Comparison of ENCODE assay signal across 9 mouse cellular contexts in genomic region chr9:32717268-32717920, GRCm38 (mm10).
DNase-seq lines count a peak whose midpoint lies in the region; ATAC-seq and TF ChIP-seq lines count a peak whose summit lies in the region.
"Had no signal": no experiment of that assay in that cellular context is flagged by ENCODE, and none has a peak within 500 bp of the region (broad histone marks: within the 10 kb centered on the region; RNA-seq: fewer than 3 reads in every experiment).

No protein-coding gene starts in this region.

- H3K4me1 ChIP-seq in heart, embryonic 12.5 days (replicated peaks) = peaks cover 93% of the 10 kb centered on the region
- H3K4me1 ChIP-seq in liver, postnatal 0 days (ENCODE audit: insufficient read depth) = peaks cover 61% of the 10 kb centered on the region
- peaks cover 29% of the 10 kb centered on the region for H3K4me1 ChIP-seq in liver, embryonic 12.5 days
- peaks cover 59% of the 10 kb centered on the region for H3K4me1 ChIP-seq in embryonic fibroblast, embryonic 13.5 days (ENCODE audit: control insufficient read depth, insufficient read depth, low read length)
- peaks cover 46% of the 10 kb centered on the region for H3K4me1 ChIP-seq in stomach, embryonic 15.5 days

- no peak overlapping the region for H3K4me2 ChIP-seq in heart, embryonic 12.5 days
- H3K4me2 ChIP-seq in liver, postnatal 0 days (ENCODE audit: low read depth, low read length) = no peak overlapping the region
- no peak overlapping the region for H3K4me2 ChIP-seq in liver, embryonic 12.5 days
- H3K4me2 ChIP-seq in stomach, embryonic 15.5 days = no peak overlapping the region

- no peaks in the 10 kb centered on the region for H3K9me3 ChIP-seq in heart, embryonic 12.5 days (replicated peaks)
- no peaks in the 10 kb centered on the region for H3K9me3 ChIP-seq in liver, postnatal 0 days (ENCODE audit: low read length)
- no peaks in the 10 kb centered on the region for H3K9me3 ChIP-seq in liver, embryonic 12.5 days (replicated peaks)
- no peaks in the 10 kb centered on the region for H3K9me3 ChIP-seq in stomach, embryonic 15.5 days

- H3K9ac ChIP-seq in heart, embryonic 12.5 days = no peak overlapping the region
- no peak overlapping the region for H3K9ac ChIP-seq in liver, postnatal 0 days (replicated peaks)
- H3K9ac ChIP-seq in liver, embryonic 12.5 days = no peak overlapping the region
- H3K9ac ChIP-seq in stomach, embryonic 15.5 days = no peak overlapping the region

- no peak for ATAC-seq in heart, embryonic 12.5 days (ENCODE audit: insufficient number of reproducible peaks, low FRiP score)
- ATAC-seq in liver, postnatal 0 days = no peak
- no peak for ATAC-seq in liver, embryonic 12.5 days
- ATAC-seq in stomach, embryonic 15.5 days (ENCODE audit: insufficient read depth, low FRiP score, low read depth) = no peak

- H3K27me3 ChIP-seq in heart, embryonic 12.5 days (replicated peaks) = no peaks in the 10 kb centered on the region
- H3K27me3 ChIP-seq in liver, postnatal 0 days (ENCODE audit: insufficient read depth, low read length) = no peaks in the 10 kb centered on the region
- no peaks in the 10 kb centered on the region for H3K27me3 ChIP-seq in liver, embryonic 12.5 days (replicated peaks)
- no peaks in the 10 kb centered on the region for H3K27me3 ChIP-seq in stomach, embryonic 15.5 days (replicated peaks)

- no peak for TF ChIP-seq CTCF in liver, postnatal 0 days (IDR thresholded peaks at IDR 0.05; ENCODE audit: low read depth)
- no peak for TF ChIP-seq CTCF in embryonic fibroblast, embryonic 13.5 days (IDR thresholded peaks at IDR 0.05; ENCODE audit: borderline replicate concordance, insufficient read depth, low read length)

- peaks cover 5% of the 10 kb centered on the region; the same call in 1 of the 2 replicates for H3K36me3 ChIP-seq in heart, embryonic 12.5 days
- no peaks in the 10 kb centered on the region; the same call in none of the 2 replicates for H3K36me3 ChIP-seq in liver, postnatal 0 days (replicated peaks; ENCODE audit: insufficient read depth, low read length)
- no peaks in the 10 kb centered on the region for H3K36me3 ChIP-seq in liver, embryonic 12.5 days
- no peaks in the 10 kb centered on the region for H3K36me3 ChIP-seq in stomach, embryonic 15.5 days

- DNase-seq in heart, adult 18-20 months = no peak
- DNase-seq in liver, postnatal 0 days = no peak
- DNase-seq in gastrocnemius, adult 8-10 months (ENCODE audit: low spot score in 2 of 2) = no peak
- DNase-seq in cerebellum, adult 18-20 months = no peak
- DNase-seq: cerebellum, adult 9-11 months had no signal

- peak overlapping the region; percentile 36; the same call in 1 of the 2 replicates for H3K27ac ChIP-seq in heart, embryonic 12.5 days (ENCODE audit: poor library complexity, severe bottlenecking)
- peak overlapping the region; percentile 11; the same call in 1 of the 2 replicates for H3K27ac ChIP-seq in liver, postnatal 0 days (ENCODE audit: low read depth)
- no peak overlapping the region for H3K27ac ChIP-seq in liver, embryonic 12.5 days
- H3K27ac ChIP-seq in embryonic fibroblast, embryonic 13.5 days (ENCODE audit: insufficient read depth, low read length) = peak overlapping the region; percentile 84
- H3K27ac ChIP-seq in stomach, embryonic 15.5 days = peak overlapping the region; percentile 45

- WGBS in heart, embryonic 12.5 days = 69% methylated on average over 12 of the region's 12 CpGs
- 65% methylated on average over 12 of the region's 12 CpGs for WGBS in liver, postnatal 0 days (ENCODE audit: insufficient replicate concordance)
- WGBS in liver, embryonic 12.5 days (ENCODE audit: insufficient replicate concordance) = 64% methylated on average over 12 of the region's 12 CpGs
- WGBS in stomach, embryonic 15.5 days = 65% methylated on average over 12 of the region's 12 CpGs

- no peak overlapping the region for H3K4me3 ChIP-seq in heart, embryonic 12.5 days
- H3K4me3 ChIP-seq in liver, postnatal 0 days (ENCODE audit: low read depth, low read length) = no peak overlapping the region
- no peak overlapping the region for H3K4me3 ChIP-seq in liver, embryonic 12.5 days
- no peak overlapping the region for H3K4me3 ChIP-seq in embryonic fibroblast, embryonic 13.5 days (ENCODE audit: insufficient read depth, low read length)
- no peak overlapping the region for H3K4me3 ChIP-seq in stomach, embryonic 15.5 days (replicated peaks)

- TF ChIP-seq POLR2A in embryonic fibroblast, embryonic 13.5 days (IDR thresholded peaks at IDR 0.05; ENCODE audit: low read depth, low read length) = no peak

- TF ChIP-seq EP300 in liver, postnatal 0 days (IDR thresholded peaks at IDR 0.05; ENCODE audit: low read depth) = no peak
